Mouse (Mus musculus) ES-Bruce4 (cell line): ENCODE measurements around the gene Grn.

Source experiments
- CTCF ChIP-seq: IDR thresholded peaks from one replicate; pipeline ENCODE4 v1.8.1; 2011; ENCODE audit warnings: low read depth, low read length
- POLR2A ChIP-seq: IDR thresholded peaks from one replicate; pipeline ENCODE4 v1.8.1; 2011; ENCODE audit warnings: low read length; ENCODE audit not compliant: insufficient read depth

DNA sequence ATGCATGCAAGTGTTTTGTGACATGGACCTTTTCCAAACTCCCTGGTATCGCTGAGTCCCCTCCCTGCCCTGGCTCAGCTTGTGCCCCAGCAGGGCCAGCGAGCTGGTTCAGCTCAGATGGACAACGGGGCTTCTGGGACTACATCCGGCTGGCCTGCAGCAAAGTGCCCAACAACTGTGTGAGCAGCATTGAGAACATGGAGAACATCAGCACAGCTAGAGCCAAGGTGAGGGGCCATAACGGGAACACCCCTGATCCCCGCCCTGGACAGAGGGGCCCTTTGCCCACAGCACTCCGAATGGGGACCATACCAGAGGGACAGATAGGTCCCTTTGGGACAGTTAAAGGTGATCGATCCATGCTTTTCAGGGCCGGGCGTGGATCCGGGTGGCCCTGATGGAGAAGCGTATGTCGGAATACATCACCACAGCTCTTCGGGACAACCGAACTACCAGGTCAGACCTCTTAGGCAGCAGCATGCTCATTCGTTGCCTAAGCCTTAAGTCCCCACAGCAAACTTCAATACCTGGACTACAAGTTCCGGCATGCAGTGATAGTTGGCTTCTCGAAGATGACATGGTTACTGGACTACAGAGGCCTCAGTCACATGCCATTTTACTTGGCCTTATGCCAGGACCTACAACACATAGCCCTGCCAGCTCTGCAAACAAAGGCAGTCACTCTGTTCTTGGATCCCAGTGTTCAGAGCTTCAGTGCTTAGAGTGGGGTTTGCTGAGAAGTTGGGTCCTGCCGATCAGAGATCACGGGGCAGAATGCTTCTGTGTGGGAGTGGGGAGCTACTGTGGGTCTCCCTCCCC, 31.9 kb upstream of the Grn start:
- TF ChIP-seq POLR2A = no peak
- TF ChIP-seq CTCF = no peak
